ENCODE assay signal across 9 mouse cellular contexts in the genomic region with DNA sequence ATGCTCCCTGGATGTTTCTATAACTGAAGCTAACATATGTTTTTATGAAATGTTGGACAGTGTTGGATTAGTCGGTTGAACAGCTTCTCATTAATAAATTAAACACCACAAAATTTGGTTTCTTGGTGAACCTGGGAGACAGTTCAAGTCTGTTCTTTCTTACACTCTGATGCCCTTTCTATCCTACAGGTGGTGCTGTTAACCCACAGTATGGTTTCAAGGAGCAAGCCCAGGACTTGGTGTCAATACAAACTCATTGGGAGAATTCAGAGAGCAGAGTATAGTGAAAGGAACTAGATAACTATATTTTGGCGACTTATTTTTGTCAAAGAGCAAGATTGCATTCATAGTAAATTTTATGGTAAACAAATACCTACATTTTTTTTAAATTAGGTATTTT.
A peak's percentile ranks its signal among the peaks of the same experiment; 100 is the strongest.
DNase-seq lines count a peak whose midpoint lies in the region; ATAC-seq and TF ChIP-seq lines count a peak whose summit lies in the region.
"Had no signal": no experiment of that assay in that cellular context is flagged by ENCODE, and none has a peak within 500 bp of the region (broad histone marks: within the 10 kb centered on the region; RNA-seq: fewer than 3 reads in every experiment).

No protein-coding gene starts in this region.

- ATAC-seq in embryonic facial prominence, embryonic 11.5 days (replicated peaks; ENCODE audit: insufficient number of reproducible peaks, low FRiP score, low TSS enrichment, low read depth) = no peak
- ATAC-seq in lung, postnatal 0 days = no peak
- peak; percentile 92 for ATAC-seq in hindbrain, embryonic 16.5 days
- no peak for ATAC-seq in stomach, postnatal 0 days (ENCODE audit: low FRiP score, low TSS enrichment)

- peak; percentile 53 for DNase-seq in embryonic facial prominence, embryonic 11.5 days (ENCODE audit: low spot score)
- no peak for DNase-seq in embryonic facial prominence, embryonic 10.5 days (ENCODE audit: low spot score)
- no peak for DNase-seq in lung, postnatal 0 days (ENCODE audit: low spot score)
- DNase-seq in lung, adult 18-20 months = no peak
- no peak for DNase-seq in stomach, postnatal 0 days (ENCODE audit: low spot score)
- no peak for DNase-seq in thymus, postnatal 14 days
- DNase-seq in cerebellum, adult 18-20 months = no peak

- H3K4me2 ChIP-seq in embryonic facial prominence, embryonic 11.5 days (ENCODE audit: low read depth, low read length) = no peak overlapping the region
- H3K4me2 ChIP-seq in lung, postnatal 0 days (replicated peaks; ENCODE audit: low read depth, low read length) = no peak overlapping the region
- no peak overlapping the region for H3K4me2 ChIP-seq in hindbrain, embryonic 16.5 days (ENCODE audit: low read length)
- no peak overlapping the region for H3K4me2 ChIP-seq in stomach, postnatal 0 days (replicated peaks; ENCODE audit: low read depth)

- H3K9ac ChIP-seq in embryonic facial prominence, embryonic 11.5 days (replicated peaks; ENCODE audit: low read length) = no peak overlapping the region
- H3K9ac ChIP-seq in lung, postnatal 0 days (replicated peaks; ENCODE audit: low read depth) = no peak overlapping the region
- H3K9ac ChIP-seq in hindbrain, embryonic 16.5 days (ENCODE audit: low read depth, low read length) = no peak overlapping the region
- no peak overlapping the region for H3K9ac ChIP-seq in stomach, postnatal 0 days (ENCODE audit: low read length)

- TF ChIP-seq CTCF in lung, postnatal 0 days (IDR thresholded peaks at IDR 0.05) = peak; percentile 46
- TF ChIP-seq CTCF in stomach, postnatal 0 days (IDR thresholded peaks at IDR 0.05; ENCODE audit: low read depth) = peak; percentile 80

- no peak overlapping the region for H3K27ac ChIP-seq in embryonic facial prominence, embryonic 11.5 days (replicated peaks; ENCODE audit: low read depth, low read length)
- no peak overlapping the region for H3K27ac ChIP-seq in embryonic facial prominence, embryonic 10.5 days (replicated peaks)
- H3K27ac ChIP-seq in lung, postnatal 0 days (ENCODE audit: low read length) = no peak overlapping the region
- H3K27ac ChIP-seq in hindbrain, embryonic 16.5 days (ENCODE audit: low read depth, low read length) = no peak overlapping the region
- H3K27ac ChIP-seq in stomach, postnatal 0 days (replicated peaks) = no peak overlapping the region
- H3K27ac ChIP-seq: heart, embryonic 10.5 days had no signal

- no peak overlapping the region for H3K4me3 ChIP-seq in embryonic facial prominence, embryonic 11.5 days (ENCODE audit: low read depth, low read length)
- H3K4me3 ChIP-seq in embryonic facial prominence, embryonic 10.5 days = no peak overlapping the region
- H3K4me3 ChIP-seq in lung, postnatal 0 days (ENCODE audit: low read depth, low read length) = no peak overlapping the region
- H3K4me3 ChIP-seq in hindbrain, embryonic 16.5 days (ENCODE audit: low read length) = no peak overlapping the region
- no peak overlapping the region for H3K4me3 ChIP-seq in stomach, postnatal 0 days (ENCODE audit: low read depth, low read length)
- H3K4me3 ChIP-seq: heart, embryonic 10.5 days had no signal

- 20% methylated on average over 2 of the region's 2 CpGs for WGBS in embryonic facial prominence, embryonic 11.5 days
- 29% methylated on average over 2 of the region's 2 CpGs for WGBS in embryonic facial prominence, embryonic 10.5 days
- 20% methylated on average over 2 of the region's 2 CpGs for WGBS in lung, postnatal 0 days
- 27% methylated on average over 2 of the region's 2 CpGs for WGBS in hindbrain, embryonic 16.5 days
- 13% methylated on average over 2 of the region's 2 CpGs for WGBS in stomach, postnatal 0 days

- no peaks in the 10 kb centered on the region for H3K36me3 ChIP-seq in embryonic facial prominence, embryonic 11.5 days (replicated peaks; ENCODE audit: control insufficient read depth, insufficient read depth, low read depth, low read length)
- no peaks in the 10 kb centered on the region for H3K36me3 ChIP-seq in embryonic facial prominence, embryonic 10.5 days (replicated peaks)
- no peaks in the 10 kb centered on the region for H3K36me3 ChIP-seq in lung, postnatal 0 days (ENCODE audit: insufficient read depth, low read length)
- no peaks in the 10 kb centered on the region for H3K36me3 ChIP-seq in hindbrain, embryonic 16.5 days (ENCODE audit: control insufficient read depth, insufficient read depth, low read length)
- H3K36me3 ChIP-seq in stomach, postnatal 0 days (ENCODE audit: control insufficient read depth, insufficient read depth, low read length) = no peaks in the 10 kb centered on the region
- H3K36me3 ChIP-seq: heart, embryonic 10.5 days had no signal

- no peak for TF ChIP-seq EP300 in lung, postnatal 0 days (IDR thresholded peaks at IDR 0.05)
- TF ChIP-seq EP300 in stomach, postnatal 0 days (optimal IDR thresholded peaks at IDR 0.05) = no peak

- no peaks in the 10 kb centered on the region for H3K27me3 ChIP-seq in embryonic facial prominence, embryonic 11.5 days (ENCODE audit: control insufficient read depth, insufficient read depth, low read length)
- H3K27me3 ChIP-seq in embryonic facial prominence, embryonic 10.5 days (replicated peaks; ENCODE audit: low read depth, poor library complexity, severe bottlenecking) = no peaks in the 10 kb centered on the region
- H3K27me3 ChIP-seq in lung, postnatal 0 days (replicated peaks; ENCODE audit: insufficient read depth, low read length) = no peaks in the 10 kb centered on the region
- H3K27me3 ChIP-seq in hindbrain, embryonic 16.5 days (replicated peaks; ENCODE audit: control insufficient read depth, insufficient read depth, low read length) = no peaks in the 10 kb centered on the region
- H3K27me3 ChIP-seq in stomach, postnatal 0 days (ENCODE audit: control insufficient read depth, insufficient read depth, low read length) = no peaks in the 10 kb centered on the region

- H3K4me1 ChIP-seq in embryonic facial prominence, embryonic 11.5 days (ENCODE audit: control insufficient read depth, insufficient read depth, low read length) = no peaks in the 10 kb centered on the region
- H3K4me1 ChIP-seq in embryonic facial prominence, embryonic 10.5 days = no peaks in the 10 kb centered on the region
- no peaks in the 10 kb centered on the region for H3K4me1 ChIP-seq in lung, postnatal 0 days (ENCODE audit: insufficient read depth, low read depth, low read length)
- no peaks in the 10 kb centered on the region for H3K4me1 ChIP-seq in hindbrain, embryonic 16.5 days (ENCODE audit: control insufficient read depth, insufficient read depth, low read depth, low read length)
- H3K4me1 ChIP-seq in stomach, postnatal 0 days (replicated peaks; ENCODE audit: control insufficient read depth, insufficient read depth) = no peaks in the 10 kb centered on the region
- H3K4me1 ChIP-seq: heart, embryonic 10.5 days had no signal

- no peaks in the 10 kb centered on the region for H3K9me3 ChIP-seq in embryonic facial prominence, embryonic 11.5 days (replicated peaks; ENCODE audit: control insufficient read depth, low read length)
- no peaks in the 10 kb centered on the region for H3K9me3 ChIP-seq in embryonic facial prominence, embryonic 10.5 days
- H3K9me3 ChIP-seq in lung, postnatal 0 days (ENCODE audit: low read length) = no peaks in the 10 kb centered on the region
- no peaks in the 10 kb centered on the region for H3K9me3 ChIP-seq in hindbrain, embryonic 16.5 days (ENCODE audit: control insufficient read depth, low read length)
- no peaks in the 10 kb centered on the region for H3K9me3 ChIP-seq in stomach, postnatal 0 days (ENCODE audit: control insufficient read depth, low read length)
- H3K9me3 ChIP-seq: heart, embryonic 10.5 days had no signal
